Mouse (Mus musculus) liver, embryonic 14.5 days (tissue): ENCODE data around the gene Tex35. TPM values are rescaled to one million over a fixed set of nuclear protein-coding genes. Genes with fewer than 3 reads are reported as not detected.

Experiments
- ATAC-seq: fragments of 200-750 bp; cut with Nextera tagmentation; 2 replicates; pipeline ENCODE4 v1.8.0; 2017; ENCODE audit warnings: moderate number of reproducible peaks, mild to moderate bottlenecking, moderate library complexity; ENCODE audit not compliant: insufficient read depth
- DNase-seq, 3 experiments: peaks; one replicate each; pipeline ENCODE4 v3.0.0-alpha.2; 2012 to 2013; ENCODE audit warnings: low read depth in 3 of 3, low spot score in 3 of 3
- H3K27ac ChIP-seq: fragments of 300-500 bp; sonication (generic); 2 replicates; pipeline ENCODE4 v1.5.1; 2014; ENCODE audit warnings: moderate library complexity, mild to moderate bottlenecking, control low read depth, inconsistent platforms
- H3K27me3 ChIP-seq: fragments of 300-500 bp; sonication (generic); 2 replicates; pipeline ENCODE4 v1.6.1; 2014; ENCODE audit warnings: mild to moderate bottlenecking, low read length, moderate library complexity; ENCODE audit not compliant: control insufficient read depth, insufficient read depth
- H3K36me3 ChIP-seq: fragments of 300-500 bp; sonication (generic); replicated peaks from 2 replicates; pipeline ENCODE4 v1.6.1; 2014; ENCODE audit warnings: low read depth; ENCODE audit not compliant: control insufficient read depth, insufficient read depth
- H3K4me1 ChIP-seq, 2 experiments: fragments of 200-500 bp in 1 of 2; fragments of 300-500 bp in 1 of 2; sonication (generic) in 1 of 2; replicated peaks; 2 replicates each; pipeline ENCODE4 v1.6.1; 2012 to 2014; ENCODE audit warnings: antibody characterized with exemption in 1 of 2, inconsistent platforms in 1 of 2, low read length in 1 of 2; ENCODE audit not compliant: control insufficient read depth in 2 of 2, insufficient read depth in 2 of 2
- H3K4me2 ChIP-seq: fragments of 300-500 bp; sonication (generic); 2 replicates; pipeline ENCODE4 v1.6.1; 2014; ENCODE audit warnings: low read depth, mild to moderate bottlenecking, control low read depth, moderate library complexity
- H3K4me3 ChIP-seq, 2 experiments: fragments of 200-500 bp in 1 of 2; fragments of 300-500 bp in 1 of 2; sonication (generic) in 1 of 2; 2 replicates each; pipeline ENCODE4 v1.5.1; 2012 to 2014; ENCODE audit warnings: low read depth in 2 of 2, low read length in 2 of 2, mild to moderate bottlenecking in 2 of 2, control low read depth in 1 of 2, inconsistent platforms in 1 of 2, moderate library complexity in 1 of 2; ENCODE audit not compliant: insufficient read depth in 1 of 2
- H3K9ac ChIP-seq: fragments of 300-500 bp; sonication (generic); replicated peaks from 2 replicates; pipeline ENCODE4 v1.6.1; 2014; ENCODE audit warnings: mild to moderate bottlenecking, control low read depth, moderate library complexity
- H3K9me3 ChIP-seq: fragments of 300-500 bp; sonication (generic); 2 replicates; pipeline ENCODE4 v1.6.1; 2016; ENCODE audit warnings: low read length, mixed read lengths; ENCODE audit not compliant: control insufficient read depth
- CTCF ChIP-seq: IDR thresholded peaks from 2 replicates; pipeline ENCODE4 v1.5.1; 2016; ENCODE audit warnings: antibody characterized with exemption, low read depth, control low read depth
- EP300 ChIP-seq: IDR thresholded peaks from 2 replicates; pipeline ENCODE4 v1.6.1; 2016; ENCODE audit warnings: antibody characterized with exemption, low read depth
- WGBS: fragments of 180-500 bp; shearing (Covaris S2); extraction: QIAGEN DNeasy Blood & Tissue Kit; methylation state at CpG from one replicate; pipeline ENCODE4 v1.1.7; 2014; ENCODE audit not compliant: insufficient replicate concordance; 5-methylcytosine and 5-hydroxymethylcytosine counted together
- polyA plus RNA-seq, 2 experiments: library from polyadenylated mRNA; depleted of rRNA in 1 of 2; stranded (reverse) in 1 of 2; unstranded in 1 of 2; fragments of >200 nt; fragmentation: Nextera tagmentation in 1 of 2; extraction: Ambion mirVana in 1 of 2; gene quantifications; 2 replicates each; pipeline versions ENCODE4 v1.2.1 to v1.2.3; 2012 to 2014

The Tex35 gene
- polyA plus RNA-seq, 2 experiments = not detected

- Histone ChIP-seq H3K27me3 (no peaks in the 10 kb centered on the region), H3K4me2 (no peak overlapping the region), H3K9ac (no peak overlapping the region), H3K27ac (no peak overlapping the region), H3K9me3 (no peaks in the 10 kb centered on the region), H3K4me3 (no peak overlapping the region), H3K4me1 (no peaks in the 10 kb centered on the region), H3K36me3 (no peaks in the 10 kb centered on the region)
- no peak for ATAC-seq
- TF ChIP-seq EP300 (no peak), CTCF (no peak)
- no peak for DNase-seq
- 60% methylated on average over 6 of the region's 6 CpGs for WGBS
Observed at GRCm38 (mm10) chr1:157119168-157119567, 10.7 kb upstream of the Tex35 start.

DNA sequence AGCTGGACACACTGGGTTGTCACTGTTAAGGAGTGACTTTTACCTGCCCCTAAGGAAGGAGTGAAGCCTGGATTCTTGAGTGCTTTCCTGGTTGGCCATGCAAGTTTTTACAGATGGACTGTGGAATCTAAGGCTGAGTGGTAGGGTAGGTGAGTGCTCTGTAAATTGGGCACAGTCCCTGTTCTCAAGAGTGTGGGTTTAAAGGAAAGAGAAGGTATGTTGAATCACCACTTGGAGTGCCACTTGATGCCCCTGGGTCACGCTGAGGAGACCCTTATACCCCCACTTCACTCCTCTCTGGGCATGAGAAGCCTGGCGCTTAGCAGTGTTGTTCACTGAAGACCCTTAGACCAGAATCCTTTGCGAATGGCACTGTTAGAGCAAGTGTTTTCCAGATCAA, 9.0 kb upstream of the Tex35 start:
- no peak overlapping the region for H3K27ac ChIP-seq
- no peak for DNase-seq
- H3K4me1 ChIP-seq = no peaks in the 10 kb centered on the region
- no peaks in the 10 kb centered on the region for H3K36me3 ChIP-seq
- no peak overlapping the region for H3K4me2 ChIP-seq
- ATAC-seq = no peak
- WGBS = 57% methylated on average over 3 of the region's 3 CpGs
- H3K9ac ChIP-seq = no peak overlapping the region
- H3K4me3 ChIP-seq = no peak overlapping the region
- no peaks in the 10 kb centered on the region for H3K9me3 ChIP-seq
- H3K27me3 ChIP-seq = no peaks in the 10 kb centered on the region
- TF ChIP-seq EP300 (no peak), CTCF (no peak)

DNA sequence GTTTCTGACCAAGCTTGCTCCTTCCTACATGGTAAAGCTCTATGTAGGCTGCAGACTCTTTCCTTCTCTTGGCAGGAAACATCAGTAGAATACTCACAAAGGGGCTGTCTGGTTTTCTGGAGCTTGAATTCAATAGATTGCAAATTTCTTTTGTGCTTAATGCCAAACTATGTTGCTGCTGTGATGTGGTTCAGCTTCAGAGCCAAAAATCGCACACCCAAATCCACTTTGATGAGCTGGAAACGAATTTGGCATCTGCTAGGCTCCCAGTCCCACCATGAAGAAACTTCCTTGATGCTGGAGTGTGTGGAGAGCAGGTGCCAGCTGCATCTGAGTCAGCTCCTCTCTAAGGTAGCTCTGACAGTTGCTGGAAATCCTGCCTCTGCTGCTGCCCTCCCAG, 6.0 kb upstream of the Tex35 start:
- Histone ChIP-seq H3K4me1 (no peaks in the 10 kb centered on the region), H3K27ac (no peak overlapping the region), H3K9ac (no peak overlapping the region), H3K9me3 (no peaks in the 10 kb centered on the region), H3K4me3 (no peak overlapping the region), H3K36me3 (no peaks in the 10 kb centered on the region), H3K27me3 (no peaks in the 10 kb centered on the region), H3K4me2 (no peak overlapping the region)
- DNase-seq = no peak
- WGBS = 41% methylated on average over 2 of the region's 2 CpGs
- ATAC-seq = no peak
- no peak for TF ChIP-seq CTCF
- no peak for TF ChIP-seq EP300

GRCm38 (mm10) chr1:157110287-157110835, 1.9 kb upstream of the Tex35 start:
- no peak for ATAC-seq
- DNase-seq = no peak
- no peaks in the 10 kb centered on the region for H3K27me3 ChIP-seq
- WGBS = 63% methylated on average over 6 of the region's 6 CpGs
- no peaks in the 10 kb centered on the region for H3K9me3 ChIP-seq
- no peak overlapping the region for H3K27ac ChIP-seq
- no peak overlapping the region for H3K9ac ChIP-seq
- H3K4me2 ChIP-seq = no peak overlapping the region
- no peaks in the 10 kb centered on the region for H3K4me1 ChIP-seq
- H3K4me3 ChIP-seq = no peak overlapping the region
- H3K36me3 ChIP-seq = no peaks in the 10 kb centered on the region
- no peak for TF ChIP-seq CTCF
- TF ChIP-seq EP300 = no peak

- Histone ChIP-seq H3K9me3 (no peaks in the 10 kb centered on the region), H3K27me3 (no peaks in the 10 kb centered on the region), H3K4me1 (no peaks in the 10 kb centered on the region), H3K4me3 (peak overlapping the region in 1 of 2 experiments; percentile 46; a peak in 1 of 4 replicates), H3K4me2 (peak overlapping the region; percentile 47), H3K27ac (no peak overlapping the region), H3K36me3 (no peaks in the 10 kb centered on the region), H3K9ac (no peak overlapping the region)
- ATAC-seq = no peak
- whole genome bisulfite sequencing = 11% methylated on average over 19 of the region's 19 CpGs
- no peak for DNase-seq
- TF ChIP-seq EP300 (no peak), CTCF (no peak)
Observed at GRCm38 (mm10) chr1:157101122-157101865, 7.2 kb downstream of the Tex35 start.
